Mouse (Mus musculus) heart, postnatal 25 days (tissue): ENCODE measurements around the gene Ankrd52. TPM values are rescaled to one million over a fixed set of nuclear protein-coding genes. Genes with fewer than 3 reads are reported as not detected.

Experiments
- DNase-seq: peaks from one replicate; pipeline ENCODE4 v3.0.0; 2022; ENCODE audit warnings: low spot score
- intact Hi-C: fragments of 180-260 bp; cut with DNase I; formaldehyde crosslinking; loops from one replicate; pipeline ENCODE4 v1.15.1; 2025
- microRNA-seq: library from miRNA; unstranded; fragments of <30 nt; microRNA quantifications from one replicate; pipeline ENCODE4 v1.2.0, GENCODE M21; 2022
- total RNA-seq, 2 experiments: library from RNA; stranded (reverse); gene quantifications; 2 replicates each; pipeline ENCODE4 v1.2.3; 2021

Ankrd52 gene
- total RNA-seq, 2 experiments from 2014 or later = 43.7 to 51.0 TPM

DNA sequence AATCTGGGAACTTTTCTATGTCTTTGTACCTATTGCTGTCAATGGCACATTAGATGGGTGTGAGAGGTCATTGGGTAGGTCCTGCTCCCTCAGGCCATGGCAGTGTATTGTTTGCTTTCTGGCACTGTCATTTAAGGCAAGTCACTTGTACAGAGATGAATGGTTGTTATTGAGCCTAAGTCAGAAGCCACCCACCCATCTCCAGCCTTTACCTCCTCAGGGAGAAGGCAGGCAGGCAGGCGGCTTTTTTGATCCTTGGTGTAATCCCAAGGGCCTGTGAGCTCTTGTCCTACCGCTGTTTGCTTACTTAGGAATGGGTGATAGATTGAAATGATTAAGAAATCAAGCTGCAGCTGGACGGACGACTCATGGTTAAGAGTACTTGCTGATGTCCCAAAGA is 52.5 kb downstream of the Ankrd52 start:
- intact Hi-C loops = no loop called here
- DNase-seq = no peak

DNA sequence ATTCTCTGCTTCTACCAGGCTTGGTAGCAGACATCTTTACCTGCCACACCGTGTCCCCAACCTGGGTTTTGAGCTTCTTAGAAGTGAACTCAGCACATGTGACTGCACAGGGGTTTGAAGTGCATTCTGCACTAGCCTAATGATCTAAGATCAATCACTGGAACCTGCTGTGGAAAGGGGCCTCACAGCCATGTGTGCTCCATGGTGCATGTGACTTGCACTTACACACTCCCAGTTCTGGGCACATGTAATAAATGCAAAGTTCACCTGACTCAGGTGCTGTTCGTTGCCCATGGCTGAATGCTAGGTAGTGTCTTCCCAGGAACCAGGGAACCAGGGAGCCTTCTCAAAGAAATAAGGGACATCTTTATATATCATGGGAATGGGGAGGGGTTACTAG is 56.5 kb downstream of the Ankrd52 start:
- no peak for DNase-seq
- intact Hi-C loops = no loop called here

DNA sequence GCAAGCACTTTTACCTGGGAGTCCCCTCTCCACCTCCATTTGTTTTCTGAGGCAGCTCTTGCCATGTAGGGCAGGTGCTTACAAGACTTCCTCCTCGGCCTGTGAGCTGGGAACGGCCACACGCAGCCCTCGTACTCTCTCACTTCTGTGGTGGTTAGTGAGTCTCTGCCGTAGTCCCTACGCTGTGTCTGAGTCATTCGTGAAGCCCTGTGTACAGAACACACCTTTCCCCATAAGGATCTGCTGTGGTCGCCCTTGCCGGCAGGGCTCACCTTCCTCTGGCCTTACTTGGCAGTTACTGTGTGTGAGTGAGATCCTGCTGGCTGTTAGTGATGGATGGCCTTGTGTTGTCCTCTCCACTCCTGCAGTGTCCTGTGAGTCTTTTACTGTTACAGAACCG is 57.8 kb downstream of the Ankrd52 start:
- DNase-seq = no peak
- intact Hi-C loops = no loop called here

DNA sequence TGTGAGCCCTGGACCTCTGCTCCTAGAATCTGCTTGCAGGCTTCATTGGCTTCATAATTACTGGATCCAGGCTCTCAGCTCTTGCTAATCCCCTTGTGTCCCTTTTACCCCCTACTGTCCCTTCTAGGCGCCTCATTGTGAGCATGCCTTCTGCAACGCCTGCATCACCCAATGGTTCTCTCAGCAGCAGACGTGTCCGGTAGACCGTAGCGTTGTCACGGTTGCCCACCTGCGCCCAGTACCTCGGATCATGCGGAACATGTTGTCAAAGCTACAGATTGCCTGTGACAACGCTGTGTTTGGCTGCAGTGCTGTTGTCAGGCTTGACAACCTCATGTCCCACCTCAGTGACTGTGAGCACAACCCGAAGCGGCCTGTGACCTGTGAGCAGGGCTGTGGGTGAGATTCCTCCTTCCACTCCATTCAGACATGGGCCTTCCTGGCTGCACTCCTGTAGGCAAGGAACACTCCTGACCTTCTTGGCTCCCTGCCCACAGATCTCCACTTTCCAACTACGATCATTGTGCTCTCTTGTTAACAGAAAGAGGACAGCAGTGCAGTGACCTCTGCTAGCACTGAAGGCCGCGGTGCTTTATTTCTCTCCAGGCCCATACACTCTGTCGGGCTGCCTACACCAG is 58.4 kb downstream of the Ankrd52 start:
- intact Hi-C loops = no loop called here

DNA sequence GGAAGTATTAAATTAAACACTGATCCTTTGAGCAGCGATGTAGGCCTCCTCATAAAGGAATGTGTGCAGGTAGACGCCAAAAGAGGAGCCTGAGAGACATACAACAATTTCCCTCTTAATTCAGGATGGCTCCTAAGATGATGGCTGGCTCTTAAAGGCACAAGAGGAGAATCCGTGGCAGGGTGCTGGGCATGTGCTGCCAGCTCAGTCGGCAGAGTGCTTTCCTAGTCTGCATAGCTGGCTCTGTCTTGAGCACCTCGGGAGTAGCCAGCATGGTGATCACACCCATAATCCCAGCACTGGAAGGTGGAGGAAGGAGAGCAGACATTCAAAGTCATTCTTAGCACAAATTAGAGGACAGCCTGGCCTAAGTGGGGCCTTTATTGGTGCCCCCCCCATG is 59.0 kb downstream of the Ankrd52 start:
- intact Hi-C loops = no loop called here
- DNase-seq = no peak

More for the DNA sequence above, 58.4 kb downstream of the Ankrd52 start:
- peak; percentile 14 for DNase-seq

DNA sequence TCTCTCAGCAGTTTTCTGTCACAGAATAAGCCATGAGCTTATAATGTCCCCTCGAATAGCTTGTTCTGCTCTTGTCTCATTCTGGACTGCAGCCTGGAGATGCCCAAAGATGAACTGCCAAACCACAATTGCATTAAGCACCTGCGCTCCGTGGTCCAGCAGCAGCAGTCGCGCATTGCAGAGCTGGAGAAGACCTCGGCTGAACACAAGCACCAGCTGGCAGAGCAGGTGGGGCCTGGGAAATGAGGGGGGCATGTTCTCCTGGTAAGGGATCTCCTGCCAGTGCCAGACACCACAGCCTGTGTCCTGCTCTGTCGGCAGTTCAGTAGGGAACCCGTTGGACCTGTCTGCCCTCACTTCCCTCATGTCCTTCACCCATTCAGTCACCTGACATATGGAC is 59.5 kb downstream of the Ankrd52 start:
- intact Hi-C loops = no loop called here

DNA sequence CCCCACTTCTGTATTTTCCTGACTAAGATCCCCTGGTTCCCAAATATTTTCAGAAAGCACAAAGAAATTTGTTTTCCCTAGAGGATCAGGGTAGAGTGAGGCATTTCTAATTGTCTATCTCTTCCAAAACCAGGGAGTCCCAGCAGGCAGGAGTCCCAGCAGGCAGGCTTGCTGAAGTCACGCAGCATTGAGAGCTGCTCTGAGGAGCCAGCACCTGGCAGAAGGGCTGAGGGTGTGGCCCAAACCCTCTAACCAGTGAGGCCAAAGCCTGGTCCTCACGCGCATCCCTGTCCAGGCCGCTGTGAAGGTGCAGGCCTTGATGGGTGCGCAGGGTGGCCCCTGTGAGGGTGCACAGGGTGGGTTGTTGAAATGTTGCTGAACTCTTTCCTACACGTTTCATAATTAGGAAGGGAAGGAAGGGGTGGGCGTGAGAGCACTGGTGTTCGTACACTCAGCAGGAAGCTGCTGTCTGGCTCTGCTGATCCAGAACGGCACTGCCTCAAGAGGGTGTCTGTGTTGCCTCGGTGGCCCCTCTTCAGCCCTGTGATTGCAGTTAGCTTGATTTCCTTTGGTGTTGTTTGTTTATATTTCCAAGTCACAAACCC is 61.9 kb downstream of the Ankrd52 start:
- DNase-seq = no peak
- intact Hi-C loops = no loop called here

More for the DNA sequence above, 59.5 kb downstream of the Ankrd52 start:
- DNase-seq = no peak

DNA sequence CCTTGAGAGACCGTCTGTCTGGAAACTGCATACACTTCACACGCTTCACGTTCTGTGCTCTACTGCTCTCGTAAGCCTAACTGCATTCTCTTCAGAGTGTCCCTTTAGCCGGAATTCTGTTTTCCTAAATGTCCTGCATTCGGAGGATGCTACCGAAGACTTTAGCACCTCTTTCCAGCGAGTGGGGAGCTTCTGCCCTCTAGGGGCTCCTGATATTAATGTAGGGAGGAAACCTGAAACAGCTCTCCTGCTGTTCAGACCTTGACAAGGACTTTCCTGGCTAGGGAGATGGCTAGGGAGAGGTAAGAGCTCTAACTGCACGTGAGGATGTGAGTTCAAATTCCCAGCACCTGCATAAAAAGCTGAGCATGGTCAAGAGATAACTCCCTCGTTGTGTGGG is 63.5 kb downstream of the Ankrd52 start:
- no peak for DNase-seq
- intact Hi-C loops = no loop called here

DNA sequence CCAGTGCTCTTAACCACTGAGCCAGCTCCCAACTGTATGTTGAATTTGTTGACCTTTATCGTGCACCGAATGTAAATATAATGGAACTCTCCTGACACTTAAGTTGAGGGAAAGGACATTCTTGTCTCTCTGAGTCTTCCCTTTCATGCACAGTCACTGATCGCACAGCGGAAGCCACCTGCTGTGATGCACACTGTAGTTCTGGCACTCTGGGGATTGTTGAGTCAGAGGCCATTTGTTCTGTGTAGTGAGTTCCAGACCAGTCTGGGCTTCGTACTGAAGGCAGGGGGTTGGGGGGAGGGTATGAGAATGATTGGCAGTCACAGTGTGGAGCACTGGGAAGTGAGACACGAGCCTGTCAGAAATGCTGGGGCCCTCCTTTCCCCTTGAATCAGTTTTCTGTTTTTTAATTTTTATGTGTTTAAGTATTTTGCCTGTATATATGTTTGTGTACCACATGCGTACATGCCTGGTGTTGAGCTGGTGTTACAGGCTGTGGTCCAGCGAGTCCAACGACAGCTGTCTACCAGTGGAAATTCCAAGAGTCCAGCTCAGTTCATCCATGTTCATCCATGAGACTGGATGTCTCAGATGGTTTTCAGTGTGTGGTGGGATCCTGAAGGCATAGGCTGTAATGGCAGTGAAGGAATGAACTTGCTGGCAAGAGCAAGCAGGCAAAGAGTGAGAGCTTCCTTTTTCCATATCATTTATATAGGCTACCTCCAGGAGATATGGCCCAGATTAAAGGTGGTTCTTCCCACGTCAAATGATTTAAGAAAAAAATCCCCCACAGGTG is 64.6 kb downstream of the Ankrd52 start:
- no peak for DNase-seq
- intact Hi-C loops = no loop called here

DNA sequence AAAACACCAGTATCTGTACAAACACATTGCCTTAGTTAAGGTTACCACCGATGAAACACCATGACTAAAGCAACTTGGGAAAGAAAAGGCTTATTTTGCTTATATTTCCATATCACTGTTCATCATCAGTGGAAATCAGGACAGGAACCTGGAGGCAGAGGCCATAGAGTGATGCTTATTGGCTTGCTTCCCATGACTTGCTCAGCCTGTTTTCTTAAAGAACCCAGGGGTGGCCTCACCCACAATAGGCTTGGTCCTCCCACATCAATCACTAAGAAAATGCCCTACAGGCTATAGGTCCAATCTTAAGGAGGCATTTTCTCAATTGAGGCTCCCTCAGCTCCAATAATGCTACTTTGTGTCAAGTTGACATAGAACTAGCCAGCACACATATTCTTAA is 65.8 kb downstream of the Ankrd52 start:
- DNase-seq = no peak
- intact Hi-C loops = no loop called here

DNA sequence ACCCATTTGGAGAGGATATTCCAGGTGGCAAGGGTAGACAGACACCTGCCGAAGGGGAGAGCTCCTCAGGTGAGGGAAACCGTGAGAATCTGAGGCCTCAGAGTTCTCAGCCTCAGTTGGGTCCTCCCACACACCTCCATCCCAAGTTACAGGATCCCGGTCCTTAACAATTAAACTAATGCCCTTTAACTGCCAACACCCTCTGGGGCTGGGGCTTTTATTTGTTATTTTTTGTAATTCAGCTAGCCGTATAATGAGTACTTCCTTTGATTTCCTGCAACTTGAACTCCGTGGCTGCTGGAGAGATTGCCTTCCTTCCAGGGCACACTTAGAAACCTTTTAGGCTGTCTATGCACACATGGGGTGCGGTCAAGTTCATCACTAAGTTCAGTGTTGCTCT is 67.4 kb downstream of the Ankrd52 start:
- intact Hi-C loops = loop anchor here (2.0 kb wide), 1 partner anchor 66 kb away; no protein-coding TSS in a partner anchor
- DNase-seq = no peak

DNA sequence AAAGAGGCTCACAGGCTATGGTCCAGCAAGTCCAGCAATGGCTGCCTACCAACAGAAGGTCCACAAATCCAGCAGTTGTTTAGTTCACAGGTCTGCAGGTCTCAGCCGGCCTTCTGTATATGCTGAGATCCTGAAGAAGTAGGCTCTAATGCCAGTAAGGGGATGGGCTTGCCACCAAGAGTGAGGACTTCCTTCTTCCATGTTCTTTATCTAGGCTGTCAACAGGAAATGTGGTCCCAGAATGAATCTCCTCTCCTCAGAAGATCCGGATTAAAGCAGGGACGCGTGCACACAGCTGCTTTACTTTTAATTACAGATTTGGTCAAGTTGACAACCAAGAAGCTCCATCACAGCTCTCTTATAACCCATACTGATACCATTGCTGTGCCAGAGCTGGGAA is 68.5 kb downstream of the Ankrd52 start:
- intact Hi-C loops = loop anchor here (2.0 kb wide), 1 partner anchor 67 kb away; no protein-coding TSS in a partner anchor
- no peak for DNase-seq

DNA sequence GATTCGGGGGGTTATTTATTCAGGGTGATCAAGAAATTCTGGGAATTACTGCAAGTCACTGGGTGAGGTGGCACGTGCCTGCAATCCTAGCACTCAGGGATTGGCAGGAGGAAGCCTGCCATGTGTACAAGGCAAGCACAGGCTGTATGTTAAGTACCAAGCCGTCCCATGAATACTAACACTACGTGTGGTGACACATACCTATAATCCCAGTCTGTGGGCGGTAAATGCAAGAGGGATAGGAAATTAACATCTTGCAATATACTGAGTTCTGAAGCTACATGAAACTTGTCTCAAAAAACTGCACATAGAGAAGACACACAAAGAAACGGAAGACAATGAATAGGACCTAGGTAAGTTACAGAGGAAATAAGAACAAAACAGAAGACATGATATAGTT is 74.1 kb downstream of the Ankrd52 start:
- intact Hi-C loops = no loop called here
- DNase-seq = no peak

DNA sequence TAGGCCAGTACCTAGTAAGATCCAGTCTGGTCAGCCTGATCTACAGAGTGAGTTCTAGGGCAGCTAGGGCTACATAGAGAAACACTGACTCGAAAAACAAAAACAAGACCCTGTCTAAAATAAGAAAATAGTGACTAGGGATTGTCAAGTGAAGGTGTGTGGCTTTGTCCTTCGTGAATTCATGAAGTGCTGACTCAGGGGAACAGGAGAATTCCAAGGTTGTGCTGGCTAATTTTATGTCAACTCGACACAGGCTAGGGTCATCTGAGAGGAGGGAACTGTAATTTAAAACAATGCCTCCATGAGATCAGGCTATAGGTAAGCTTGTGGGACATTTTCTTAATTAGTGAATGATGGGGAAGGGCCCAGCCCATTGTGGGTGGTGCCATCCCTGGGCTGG is 77.6 kb downstream of the Ankrd52 start:
- intact Hi-C loops = loop anchor here (2.0 kb wide), 1 partner anchor 46 kb away; no protein-coding TSS in a partner anchor

DNA sequence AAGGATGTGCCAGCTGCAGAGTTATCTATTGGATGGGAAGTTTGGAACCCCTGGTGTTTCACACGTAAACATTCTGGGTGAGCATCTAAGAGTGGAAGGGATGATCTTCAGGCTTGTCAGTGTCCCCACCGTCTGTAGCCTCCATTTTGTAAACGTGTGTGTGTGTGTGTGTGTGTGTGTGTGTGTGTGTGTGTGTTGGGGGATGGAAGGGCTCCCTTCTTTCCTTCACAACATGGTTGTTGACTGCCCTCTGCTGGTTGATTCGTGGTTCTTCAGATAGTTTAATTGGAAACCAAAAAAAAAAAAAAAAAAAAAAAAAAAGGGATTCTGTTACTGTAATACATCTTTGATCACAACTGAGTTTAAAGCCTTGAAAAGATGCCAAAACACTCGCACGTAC is 78.4 kb downstream of the Ankrd52 start:
- intact Hi-C loops = loop anchor here (2.0 to 5.0 kb wide), 2 partner anchors 46 to 118 kb away; partner anchors contain the start of gene Cs
- DNase-seq = no peak

More for the DNA sequence above, 77.6 kb downstream of the Ankrd52 start:
- no peak for DNase-seq

DNA sequence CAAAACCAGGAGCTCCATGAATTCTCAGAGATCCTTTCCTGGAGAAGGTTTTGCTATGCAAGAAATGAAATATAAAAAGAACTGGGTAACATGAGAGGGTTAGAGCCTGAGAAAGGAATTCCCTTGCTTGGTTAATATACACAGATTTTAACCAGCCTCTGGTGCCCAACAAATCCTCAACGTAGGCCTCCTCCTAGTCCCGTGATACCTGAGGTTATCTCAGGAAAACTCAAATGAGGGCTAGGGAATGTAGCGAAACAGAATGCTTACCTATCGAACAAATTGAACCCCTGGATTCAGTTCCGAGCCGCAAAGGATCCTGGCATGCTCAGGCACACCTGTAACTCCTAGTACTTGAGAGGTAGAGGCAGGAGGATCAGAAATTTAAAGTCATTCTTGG is 80.8 kb downstream of the Ankrd52 start:
- intact Hi-C loops = loop anchor here (2.0 to 5.0 kb wide), 2 partner anchors 79 to 120 kb away; partner anchors contain the start of gene Cs
- no peak for DNase-seq

Small RNA genes within 50 kb of the gene (microRNA-seq; reads per million reads assigned to microRNA genes)
- gene Gm25361 (not detected), gene Gm26308 (not detected), gene Mir6914 (not detected), gene Mir6915 (not detected), gene Mir8105 (1.9 reads per million)

Other genes with a start within 250 kb of the Ankrd52 start
- gene Rbms2, start 196.8 kb upstream of the Ankrd52 start, total RNA-seq = 10 to 100 TPM; 82.2 to 88.4 TPM
- 1 to 10 TPM in 1 of 2 experiments, under 1 TPM in 1; 0.94 to 1.1 TPM for gene Gls2, start 182.7 kb upstream of the Ankrd52 start, total RNA-seq
- 10 to 100 TPM; 42.8 to 45.5 TPM for gene Spryd4, start 165.3 kb upstream of the Ankrd52 start, total RNA-seq
- not detected for gene Mip, start 151.3 kb upstream of the Ankrd52 start, total RNA-seq
- 1 to 10 TPM; 7.7 to 8.8 TPM for gene Timeless, start 145.1 kb upstream of the Ankrd52 start, total RNA-seq
- under 1 TPM in 1 of 2 experiments, not detected in 1; 0.18 TPM for gene Apon, start 123.0 kb upstream of the Ankrd52 start, total RNA-seq
- gene Apof, start 108.4 kb upstream of the Ankrd52 start, total RNA-seq = not detected
- 10 to 100 TPM; 11.7 to 12.3 TPM for gene Stat2, start 106.6 kb upstream of the Ankrd52 start, total RNA-seq
- under 1 TPM in 1 of 2 experiments, not detected in 1; 0.18 TPM for gene Il23a, start 78.4 kb upstream of the Ankrd52 start, total RNA-seq
- gene Pan2, start 73.8 kb upstream of the Ankrd52 start, total RNA-seq = 1 to 10 TPM; 8.2 to 9.4 TPM
- gene Cnpy2, start 54.7 kb upstream of the Ankrd52 start, total RNA-seq = 10 to 100 TPM; 58.9 to 62.5 TPM
- 1,000 to 10,000 TPM; 1,194 to 1,233 TPM for gene Cs, start 39.4 kb upstream of the Ankrd52 start, total RNA-seq
- 100 to 1,000 TPM; 272 to 314 TPM for gene Coq10a, start 8.1 kb upstream of the Ankrd52 start, total RNA-seq
- gene Slc39a5, start 24.1 kb downstream of the Ankrd52 start, total RNA-seq = not detected
- gene Nabp2, start 34.4 kb downstream of the Ankrd52 start, total RNA-seq = 10 to 100 TPM; 44.4 to 46.8 TPM
- gene Rnf41, start 34.5 kb downstream of the Ankrd52 start, total RNA-seq = 10 to 100 TPM; 16.0 to 16.5 TPM
- 10 to 100 TPM; 75.8 to 78.4 TPM for gene Smarcc2, start 82.1 kb downstream of the Ankrd52 start, total RNA-seq
- 100 to 1,000 TPM; 294 to 314 TPM for gene Myl6, start 117.0 kb downstream of the Ankrd52 start, total RNA-seq
- gene Myl6b, start 121.6 kb downstream of the Ankrd52 start, total RNA-seq = 1 to 10 TPM; 2.5 to 2.9 TPM
- 10 to 100 TPM; 16.8 to 19.0 TPM for gene Esyt1, start 148.8 kb downstream of the Ankrd52 start, total RNA-seq
- 1 to 10 TPM; 7.6 to 9.1 TPM for gene Zc3h10, start 170.7 kb downstream of the Ankrd52 start, total RNA-seq
- gene Rpl41, start 172.2 kb downstream of the Ankrd52 start, total RNA-seq = 1,000 to 10,000 TPM; 1,495 to 1,582 TPM
- gene Pa2g4, start 188.9 kb downstream of the Ankrd52 start, total RNA-seq = 10 to 100 TPM; 45.8 to 48.6 TPM
- 1 to 10 TPM; 8.3 to 8.6 TPM for gene Erbb3, start 212.5 kb downstream of the Ankrd52 start, total RNA-seq
- gene Rps26, start 249.6 kb downstream of the Ankrd52 start, total RNA-seq = 100 to 1,000 TPM; 253 to 266 TPM